Mouse (Mus musculus) bone marrow, adult 2 months (tissue): ENCODE measurements around the gene Josd1. TPM values are rescaled to one million over a fixed set of nuclear protein-coding genes. Genes with fewer than 3 reads are reported as not detected.
A peak's percentile ranks its signal among the peaks of the same experiment; 100 is the strongest.

ENCODE experiments used
- H3K27ac ChIP-seq: fragments of 200-500 bp; 2 replicates; pipeline ENCODE4 v1.5.1; 2012; ENCODE audit warnings: low read depth, mild to moderate bottlenecking, control low read depth, inconsistent platforms, low read length; ENCODE audit not compliant: control insufficient read depth, poor library complexity, insufficient read depth
- H3K4me1 ChIP-seq: fragments of 200-500 bp; 2 replicates; pipeline ENCODE4 v1.6.1; 2011; ENCODE audit warnings: low read length; ENCODE audit not compliant: control insufficient read depth, insufficient read depth
- H3K4me3 ChIP-seq: fragments of 200-500 bp; replicated peaks from 2 replicates; pipeline ENCODE3; 2011; ENCODE audit warnings: mild to moderate bottlenecking, low read depth, low read length, control low read depth; ENCODE audit not compliant: control insufficient read depth
- CTCF ChIP-seq: fragments of 200-500 bp; IDR thresholded peaks from 2 replicates; pipeline ENCODE4 v1.5.1; 2011; ENCODE audit warnings: low read length, control low read depth; ENCODE audit not compliant: control insufficient read depth, insufficient read depth
- POLR2A ChIP-seq: fragments of 200-500 bp; IDR thresholded peaks from 2 replicates; pipeline ENCODE4 v1.6.1; 2011; ENCODE audit warnings: low read depth, mild to moderate bottlenecking, control low read depth, low read length, borderline replicate concordance; ENCODE audit not compliant: control insufficient read depth
- WGBS: fragments of 180-500 bp; shearing (Covaris S2); methylation state at CpG from one replicate; pipeline ENCODE4 v1.1.7; 2018; 5-methylcytosine and 5-hydroxymethylcytosine counted together
- polyA plus RNA-seq: library from polyadenylated mRNA; stranded (reverse); fragments of >200 nt; gene quantifications from 2 replicates; pipeline ENCODE4 v1.2.4, GENCODE M21; 2011; ENCODE audit warnings: low replicate concordance; ENCODE audit not compliant: missing spikeins, insufficient read depth, insufficient read length

Josd1 gene
- polyA plus RNA-seq, result 15.3 and 20.4 TPM in 2 replicates

GRCm38 (mm10) chr15:79687646-79688267 lies at the start of gene Josd1:
Gene Josd1 (minus strand): TSS chr15:79687919.
- TF ChIP-seq POLR2A (peak; percentile 96), CTCF (no peak)
- WGBS, result under 1% methylated on average over 69 of the region's 72 CpGs
- Histone ChIP-seq H3K27ac (peak within 1 kb of the TSS; percentile 100), H3K4me3 (peak within 1 kb of the TSS; percentile 74), H3K4me1 (no peaks in the 10 kb centered on the region; the same call in 1 of the 2 replicates)

- no peak for TF ChIP-seq CTCF
- TF ChIP-seq POLR2A, result no peak
- WGBS, result 53% methylated on average over 8 of the region's 8 CpGs
- peak overlapping the region; percentile 93 for H3K27ac ChIP-seq
- H3K4me1 ChIP-seq, result peaks cover 5% of the 10 kb centered on the region; the same call in 1 of the 2 replicates
- no peak overlapping the region for H3K4me3 ChIP-seq
Observed at GRCm38 (mm10) chr15:79734311-79734710, 46.6 kb upstream of the Josd1 start.

- 0 out of 2 replicates have a peak, but pooled peaks have one; percentile 33 for TF ChIP-seq POLR2A
- TF ChIP-seq CTCF, result no peak
- H3K4me3 ChIP-seq, result peak overlapping the region; percentile 10
- 39% methylated on average over 4 of the region's 4 CpGs for WGBS
- H3K4me1 ChIP-seq, result peaks cover 5% of the 10 kb centered on the region; the same call in 1 of the 2 replicates
- peak overlapping the region; percentile 93 for H3K27ac ChIP-seq
Observed at GRCm38 (mm10) chr15:79733640-79734039, 45.9 kb upstream of the Josd1 start.

GRCm38 (mm10) chr15:79733192-79733591 lies 45.5 kb upstream of the Josd1 start:
- WGBS, result 74% methylated on average over 8 of the region's 8 CpGs
- Histone ChIP-seq H3K27ac (peak overlapping the region; percentile 85), H3K4me3 (peak overlapping the region; percentile 17), H3K4me1 (peaks cover 4% of the 10 kb centered on the region; the same call in 1 of the 2 replicates)
- TF ChIP-seq POLR2A (no peak), CTCF (no peak)

- TF ChIP-seq CTCF (no peak), POLR2A (no peak)
Observed at GRCm38 (mm10) chr15:79731554-79731953, 43.8 kb upstream of the Josd1 start.

GRCm38 (mm10) chr15:79728731-79729388 lies 41.1 kb upstream of the Josd1 start:
- TF ChIP-seq POLR2A (no peak), CTCF (no peak)

More at GRCm38 (mm10) chr15:79731554-79731953, 43.8 kb upstream of the Josd1 start:
- 44% methylated on average over 7 of the region's 7 CpGs for WGBS
- Histone ChIP-seq H3K27ac (no peak overlapping the region), H3K4me1 (no peaks in the 10 kb centered on the region; the same call in 1 of the 2 replicates), H3K4me3 (no peak overlapping the region)

GRCm38 (mm10) chr15:79728311-79728710 lies 40.6 kb upstream of the Josd1 start:
- no peak overlapping the region for H3K27ac ChIP-seq
- no peaks in the 10 kb centered on the region; the same call in none of the 2 replicates for H3K4me1 ChIP-seq
- 88% methylated on average over 5 of the region's 5 CpGs for WGBS
- no peak overlapping the region for H3K4me3 ChIP-seq
- TF ChIP-seq CTCF (no peak), POLR2A (no peak)

More at GRCm38 (mm10) chr15:79728731-79729388, 41.1 kb upstream of the Josd1 start:
- no peak overlapping the region for H3K27ac ChIP-seq
- H3K4me1 ChIP-seq, result no peaks in the 10 kb centered on the region; the same call in none of the 2 replicates
- 80% methylated on average over 10 of the region's 10 CpGs for WGBS
- no peak overlapping the region for H3K4me3 ChIP-seq

- Histone ChIP-seq H3K4me1 (no peaks in the 10 kb centered on the region; the same call in none of the 2 replicates), H3K27ac (no peak overlapping the region), H3K4me3 (no peak overlapping the region)
- TF ChIP-seq CTCF (no peak), POLR2A (no peak)
- WGBS, result 93% methylated on average over 6 of the region's 6 CpGs
Observed at GRCm38 (mm10) chr15:79727840-79728239, 40.1 kb upstream of the Josd1 start.
